ENCODE assay signal across 8 mouse cellular contexts in the genomic region with DNA sequence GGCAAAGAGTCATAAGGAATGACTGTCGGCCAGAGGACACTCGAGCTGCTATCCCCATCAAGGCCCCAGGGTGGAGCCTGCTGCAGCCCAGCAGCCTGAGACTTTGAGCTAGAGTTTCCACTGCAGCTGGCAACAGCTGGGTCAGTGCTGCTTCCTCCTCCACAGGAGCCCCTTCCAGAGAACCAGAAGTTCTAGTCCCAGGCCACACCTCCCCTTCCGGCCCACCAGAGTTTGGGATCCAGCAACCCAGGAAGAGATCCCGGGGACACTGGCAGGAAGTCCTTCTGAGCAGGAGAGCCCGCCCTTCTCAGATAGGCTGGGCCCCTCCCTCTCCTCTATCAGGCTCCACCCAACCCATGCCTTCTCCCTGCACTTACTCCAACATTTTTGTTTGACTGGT. TPM values are rescaled to one million over a fixed set of nuclear protein-coding genes. Genes with fewer than 3 reads are reported as not detected.
A peak's percentile ranks its signal among the peaks of the same experiment; 100 is the strongest.
DNase-seq lines count a peak whose midpoint lies in the region; ATAC-seq lines count a peak whose summit lies in the region.

No protein-coding gene starts in this region.

- H3K9ac ChIP-seq in heart, embryonic 12.5 days, result no peak overlapping the region
- H3K9ac ChIP-seq in stomach, embryonic 15.5 days, result no peak overlapping the region

- peaks cover 38% of the 10 kb centered on the region for H3K4me1 ChIP-seq in heart, embryonic 12.5 days (replicated peaks)
- H3K4me1 ChIP-seq in stomach, embryonic 15.5 days, result peaks cover 19% of the 10 kb centered on the region

- intact Hi-C loops in left cerebral cortex, postnatal 4 days (cut with DNase I), result no loop called here

- peak; percentile 96 for ATAC-seq in heart, embryonic 12.5 days (ENCODE audit: insufficient number of reproducible peaks, low FRiP score)
- ATAC-seq in megakaryocyte progenitor cell, adult 5-6 weeks (replicated peaks; ENCODE audit: poor library complexity), result peak; percentile 97
- ATAC-seq in stomach, embryonic 15.5 days (ENCODE audit: insufficient read depth, low FRiP score, low read depth), result peak; percentile 95

- peak overlapping the region; percentile 18 for H3K4me3 ChIP-seq in heart, embryonic 12.5 days
- H3K4me3 ChIP-seq in stomach, embryonic 15.5 days (replicated peaks), result peak overlapping the region; percentile 10; the same call in 1 of the 2 replicates

- peak overlapping the region; percentile 90 for H3K27ac ChIP-seq in heart, embryonic 12.5 days (ENCODE audit: poor library complexity, severe bottlenecking)
- H3K27ac ChIP-seq in stomach, embryonic 15.5 days, result peak overlapping the region; percentile 90

- H3K27me3 ChIP-seq in heart, embryonic 12.5 days (replicated peaks), result no peaks in the 10 kb centered on the region
- H3K27me3 ChIP-seq in stomach, embryonic 15.5 days (replicated peaks), result no peaks in the 10 kb centered on the region

- no peaks in the 10 kb centered on the region for H3K9me3 ChIP-seq in heart, embryonic 12.5 days (replicated peaks)
- no peaks in the 10 kb centered on the region for H3K9me3 ChIP-seq in stomach, embryonic 15.5 days

- peak overlapping the region; percentile 53 for H3K4me2 ChIP-seq in heart, embryonic 12.5 days
- peak overlapping the region; percentile 44 for H3K4me2 ChIP-seq in stomach, embryonic 15.5 days

- DNase-seq in layer of hippocampus, adult 11-12 months (ENCODE audit: low spot score), result peak; percentile 21
- no peak for DNase-seq in layer of hippocampus, adult 8-10 months (ENCODE audit: low spot score in 2 of 2)
- DNase-seq in embryo, embryonic 9.5 days (ENCODE audit: extremely low spot score), result peak; percentile 74
- DNase-seq in kidney, postnatal 25 days, result peak; percentile 83 to 94
- no peak for DNase-seq in left cerebral cortex, postnatal 4 days

- WGBS in heart, embryonic 12.5 days, result 3% methylated on average over 5 of the region's 5 CpGs
- under 1% methylated on average over 5 of the region's 5 CpGs for WGBS in stomach, embryonic 15.5 days

- H3K36me3 ChIP-seq in heart, embryonic 12.5 days, result peaks cover 46% of the 10 kb centered on the region
- 0 out of 2 replicates have a peak, but pooled peaks cover 9% of the 10 kb centered on the region for H3K36me3 ChIP-seq in stomach, embryonic 15.5 days

RNA-seq across cellular contexts. Expression of a gene that starts 30.5 kb away (rescaled TPM):
- 10 to 100 TPM; 12.1 to 19.4 (median 16.5) TPM for total RNA-seq in layer of hippocampus, adult 8-10 months (2022)
- 43.4 and 44.1 TPM in 2 replicates for polyA plus RNA-seq in heart, embryonic 12.5 days (2016; fragmentation: Nextera tagmentation; extraction: Ambion mirVana)
- total RNA-seq in megakaryocyte progenitor cell, adult 5-6 weeks (2015), result 9.3 and 13.7 TPM in 2 replicates
- 2.5 and 7.2 TPM in 2 replicates for total RNA-seq in megakaryocyte progenitor cell, adult 5-6 weeks (2017)
- polyA plus RNA-seq in stomach, embryonic 15.5 days (2015; fragmentation: Nextera tagmentation; extraction: Ambion mirVana), result 27.3 and 29.8 TPM in 2 replicates
- 10 to 100 TPM; 12.7 to 13.0 TPM for total RNA-seq in left cerebral cortex, postnatal 4 days (2021)

RNA-seq across cellular contexts. Expression of a gene that starts 44.7 kb away (rescaled TPM):
- 10 to 100 TPM; 24.4 to 33.2 (median 24.6) TPM for total RNA-seq in layer of hippocampus, adult 8-10 months (2022)
- polyA plus RNA-seq in heart, embryonic 12.5 days (2016; fragmentation: Nextera tagmentation; extraction: Ambion mirVana), result 0.47 and 1.7 TPM in 2 replicates
- 1.2 and 1.4 TPM in 2 replicates for total RNA-seq in megakaryocyte progenitor cell, adult 5-6 weeks (2015)
- 0.67 and 3.6 TPM in 2 replicates for total RNA-seq in megakaryocyte progenitor cell, adult 5-6 weeks (2017)
- polyA plus RNA-seq in stomach, embryonic 15.5 days (2015; fragmentation: Nextera tagmentation; extraction: Ambion mirVana), result 4.3 and 5.2 TPM in 2 replicates
- total RNA-seq in left cerebral cortex, postnatal 4 days (2021), result 1 to 10 TPM; 5.9 to 7.9 TPM

RNA-seq across cellular contexts. Expression of a gene that starts 58.2 kb away (rescaled TPM):
- 10 to 100 TPM; 38.8 to 50.0 (median 46.3) TPM for total RNA-seq in layer of hippocampus, adult 8-10 months (2022)
- polyA plus RNA-seq in heart, embryonic 12.5 days (2016; fragmentation: Nextera tagmentation; extraction: Ambion mirVana), result 11.3 and 12.2 TPM in 2 replicates
- 35.5 and 40.3 TPM in 2 replicates for total RNA-seq in megakaryocyte progenitor cell, adult 5-6 weeks (2015)
- 13.2 and 15.0 TPM in 2 replicates for total RNA-seq in megakaryocyte progenitor cell, adult 5-6 weeks (2017)
- 10.1 and 11.7 TPM in 2 replicates for polyA plus RNA-seq in stomach, embryonic 15.5 days (2015; fragmentation: Nextera tagmentation; extraction: Ambion mirVana)
- total RNA-seq in left cerebral cortex, postnatal 4 days (2021), result 10 to 100 TPM; 34.5 to 36.2 TPM

Comparison
In these comparisons a context has a peak if more than half of its experiments do, and no peak if none do; other contexts are left out.
1. DNase-seq: peak in layer of hippocampus, adult 11-12 months (single experiment), embryo, embryonic 9.5 days (single experiment) and kidney, postnatal 25 days (2 of 2); none in layer of hippocampus, adult 8-10 months (0 of 2) and left cerebral cortex, postnatal 4 days (single experiment).
2. Peak in every context shown above with its lines, with median percentiles within 50 percentile points of each other: ATAC-seq.